Mouse (Mus musculus): ENCODE data around the gene Neurl1b.

The Neurl1b gene

DNA sequence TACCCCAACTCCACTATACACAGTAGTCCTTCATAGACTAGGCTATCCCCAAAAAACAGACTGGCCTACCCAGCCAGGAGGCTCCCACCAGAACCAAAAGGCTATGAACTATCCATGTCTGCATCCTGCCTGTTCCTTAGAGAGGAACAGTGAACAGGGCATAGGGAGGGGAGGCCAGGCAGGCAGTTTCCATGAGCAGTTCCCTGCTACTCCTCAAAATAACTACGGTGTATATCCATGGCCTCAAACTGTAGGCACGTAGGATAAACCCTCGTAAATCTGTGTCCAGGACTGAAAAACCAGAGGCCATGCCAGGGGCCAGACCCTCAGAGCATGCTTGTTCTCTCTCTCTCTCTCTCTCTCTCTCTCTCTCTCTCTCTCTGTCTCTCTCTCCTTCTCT is 17.9 kb upstream of the Neurl1b start:
- DNase-seq (ENCODE audit: low read depth, low spot score): no peak

DNA sequence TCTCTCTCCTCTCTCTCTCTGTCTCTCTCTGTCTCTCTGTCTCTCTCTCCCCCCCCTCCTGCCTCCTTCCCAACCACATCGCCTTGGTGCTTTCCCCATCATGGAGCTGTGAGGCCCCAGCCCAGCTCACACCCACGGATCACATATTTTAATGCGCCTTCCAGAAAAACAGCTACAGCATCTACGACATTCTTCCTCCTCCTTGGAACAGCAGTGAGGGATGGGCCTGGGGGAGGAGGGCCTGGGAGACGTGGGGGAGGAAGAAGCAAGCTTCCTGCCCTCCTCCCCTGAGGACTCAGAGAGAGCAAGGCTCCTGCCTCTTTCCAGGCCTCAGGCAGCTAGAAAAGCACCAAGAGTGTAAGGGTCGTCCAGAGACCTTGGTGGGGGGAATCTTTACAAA is 17.3 kb upstream of the Neurl1b start:
- DNase-seq (ENCODE audit: low read depth, low spot score): no peak

DNA sequence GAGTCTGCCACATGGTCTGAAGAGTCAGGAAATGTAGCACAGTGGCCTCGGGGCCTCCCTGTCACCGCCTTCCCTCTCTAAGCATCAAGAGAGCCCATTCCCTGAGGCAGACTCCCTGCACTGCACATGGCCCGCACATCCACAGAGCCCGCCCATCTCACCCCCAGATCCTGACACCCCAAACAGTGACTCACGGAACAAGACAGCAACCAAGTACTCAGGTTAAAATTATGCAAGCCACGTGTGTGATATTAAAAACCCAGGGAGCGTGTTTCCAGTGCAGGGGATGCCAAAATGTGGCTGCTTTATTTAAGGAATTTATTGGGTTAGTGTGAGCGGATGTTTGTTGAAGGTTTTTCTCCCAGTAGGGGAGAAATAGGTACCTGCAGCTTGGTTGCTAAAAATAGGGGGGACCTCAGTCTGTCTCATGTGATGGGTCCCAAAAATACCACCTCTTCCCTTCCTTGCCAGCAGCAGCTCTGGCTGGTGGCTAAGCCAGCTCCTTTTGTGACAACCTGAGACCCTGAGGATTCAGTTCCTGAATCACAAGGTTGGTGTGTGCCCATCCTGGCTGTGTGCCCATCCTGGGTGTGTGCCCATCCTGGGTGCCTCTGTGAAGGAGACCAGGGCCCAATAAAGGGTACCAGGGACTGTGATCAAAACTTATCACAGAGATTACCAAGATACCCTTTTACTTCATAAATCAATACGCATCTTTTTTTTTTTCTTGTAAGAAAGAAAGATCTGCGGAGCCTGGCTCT is 9.1 kb upstream of the Neurl1b start:
- no peak for DNase-seq (ENCODE audit: low read depth, low spot score)

DNA sequence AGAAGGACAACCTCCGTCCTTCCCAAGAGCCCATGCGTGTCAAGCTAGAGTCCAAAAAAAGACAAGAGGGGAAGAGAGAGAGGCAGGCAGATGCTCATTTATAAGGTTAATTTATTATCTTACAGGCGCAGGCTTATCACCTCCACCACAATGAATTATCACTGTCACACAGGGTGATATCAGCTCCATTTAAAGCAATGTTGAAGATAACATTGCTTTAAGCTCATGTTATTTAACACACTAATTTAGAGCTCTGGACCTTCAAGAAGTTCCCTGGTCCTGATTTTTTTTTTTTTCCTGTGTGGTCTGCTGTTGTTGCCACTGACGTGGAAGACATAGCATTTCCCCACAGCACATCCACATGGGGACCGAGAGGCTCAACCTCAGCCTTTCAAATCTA is 1.7 kb upstream of the Neurl1b start:
- no peak for DNase-seq (ENCODE audit: low read depth, low spot score)

DNA sequence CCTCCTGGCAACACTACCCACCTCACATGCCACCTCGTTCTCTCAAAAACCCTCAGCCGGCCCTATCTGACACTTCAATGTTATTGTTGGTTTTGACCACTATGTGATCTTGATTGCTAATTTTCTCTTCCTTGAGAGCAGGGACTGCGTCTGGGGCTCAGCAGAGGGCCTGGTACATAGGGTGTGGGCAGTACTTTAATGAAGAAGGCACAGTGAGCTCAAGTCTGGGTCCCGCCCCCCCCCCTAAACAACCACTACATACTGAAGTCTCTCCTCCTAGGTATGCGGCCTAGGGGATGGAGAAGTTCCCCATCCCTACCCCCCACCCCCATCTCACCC is 476 bp upstream of the Neurl1b start:
- no peak for DNase-seq (ENCODE audit: low read depth, low spot score)

DNA sequence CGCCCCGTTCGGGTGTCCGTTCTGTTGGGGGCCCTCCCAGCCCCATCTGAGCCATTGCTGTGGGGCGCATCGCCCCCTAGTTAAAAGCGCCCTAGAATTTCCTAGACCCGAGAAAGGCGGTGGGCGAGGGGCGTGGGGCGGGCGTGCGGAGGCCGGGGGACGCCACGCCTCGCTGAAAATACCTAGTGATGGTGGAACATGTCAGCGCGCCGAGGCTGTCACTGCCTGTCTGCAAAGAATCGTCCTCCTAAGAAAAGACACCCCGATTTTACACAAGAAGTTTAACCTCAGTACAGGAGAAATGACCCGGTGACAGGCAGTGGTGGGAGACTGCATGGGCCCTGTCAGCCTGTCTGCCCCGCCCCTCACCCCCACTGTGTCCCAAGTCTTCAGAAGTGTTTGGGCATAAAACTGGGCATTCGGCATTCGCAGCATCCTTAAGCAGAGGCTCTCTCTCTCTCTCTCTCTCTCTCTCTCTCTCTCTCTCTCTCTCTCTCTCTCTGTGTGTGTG is 781 bp downstream of the Neurl1b start:
- no peak for DNase-seq (ENCODE audit: low read depth, low spot score)

DNA sequence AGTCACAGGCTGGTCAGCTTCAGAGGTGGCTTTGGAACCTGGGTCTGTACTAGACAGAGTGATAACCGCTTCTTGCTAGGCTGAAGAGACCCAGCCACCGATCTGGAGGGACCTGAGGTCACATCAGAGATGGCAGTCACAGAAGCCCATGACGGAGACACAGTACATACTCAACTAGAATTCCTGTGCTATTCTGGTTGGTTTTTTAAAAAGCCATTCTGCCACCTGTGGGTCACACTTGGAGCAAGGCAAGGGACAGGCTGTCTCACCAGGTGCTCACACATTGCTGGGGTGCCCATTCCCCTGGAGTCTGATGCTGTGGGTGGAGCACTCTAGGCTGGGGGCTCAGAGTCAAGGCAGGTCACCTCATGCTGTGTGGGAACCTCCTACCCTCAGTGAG is 1.5 kb downstream of the Neurl1b start:
- DNase-seq (ENCODE audit: low read depth, low spot score): no peak

DNA sequence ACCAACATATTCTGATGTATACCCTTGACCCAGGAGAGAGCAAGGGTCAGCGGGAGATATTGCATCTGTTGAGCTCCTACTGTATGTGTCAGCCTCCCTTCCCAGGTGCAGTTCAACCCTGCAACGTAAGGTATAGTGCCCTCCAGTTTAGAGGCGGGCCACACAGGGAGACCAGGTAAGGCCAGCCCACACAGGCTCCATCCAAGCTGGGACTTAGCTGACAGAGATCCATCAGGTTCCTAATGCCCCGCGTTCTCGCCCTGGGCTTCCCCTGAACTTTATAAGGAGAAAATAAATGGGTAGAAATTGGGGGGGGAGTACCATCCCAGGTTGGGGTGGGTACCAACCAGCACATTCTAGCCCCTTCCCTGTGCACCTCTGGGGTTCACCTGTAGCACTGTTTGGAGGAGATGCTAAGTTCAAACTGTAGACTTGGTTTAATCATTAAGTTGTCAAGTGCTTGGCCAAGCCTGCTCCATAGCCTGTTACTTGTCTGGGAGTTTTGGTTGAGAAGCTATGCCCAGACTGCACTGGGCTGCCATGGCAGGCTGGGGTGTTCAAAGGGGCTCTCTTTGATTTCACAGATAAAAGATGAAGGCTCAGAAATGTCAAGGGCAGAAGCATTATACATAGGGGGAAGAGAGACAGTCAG is 3.3 kb downstream of the Neurl1b start:
- no peak for DNase-seq (ENCODE audit: low read depth, low spot score)

DNA sequence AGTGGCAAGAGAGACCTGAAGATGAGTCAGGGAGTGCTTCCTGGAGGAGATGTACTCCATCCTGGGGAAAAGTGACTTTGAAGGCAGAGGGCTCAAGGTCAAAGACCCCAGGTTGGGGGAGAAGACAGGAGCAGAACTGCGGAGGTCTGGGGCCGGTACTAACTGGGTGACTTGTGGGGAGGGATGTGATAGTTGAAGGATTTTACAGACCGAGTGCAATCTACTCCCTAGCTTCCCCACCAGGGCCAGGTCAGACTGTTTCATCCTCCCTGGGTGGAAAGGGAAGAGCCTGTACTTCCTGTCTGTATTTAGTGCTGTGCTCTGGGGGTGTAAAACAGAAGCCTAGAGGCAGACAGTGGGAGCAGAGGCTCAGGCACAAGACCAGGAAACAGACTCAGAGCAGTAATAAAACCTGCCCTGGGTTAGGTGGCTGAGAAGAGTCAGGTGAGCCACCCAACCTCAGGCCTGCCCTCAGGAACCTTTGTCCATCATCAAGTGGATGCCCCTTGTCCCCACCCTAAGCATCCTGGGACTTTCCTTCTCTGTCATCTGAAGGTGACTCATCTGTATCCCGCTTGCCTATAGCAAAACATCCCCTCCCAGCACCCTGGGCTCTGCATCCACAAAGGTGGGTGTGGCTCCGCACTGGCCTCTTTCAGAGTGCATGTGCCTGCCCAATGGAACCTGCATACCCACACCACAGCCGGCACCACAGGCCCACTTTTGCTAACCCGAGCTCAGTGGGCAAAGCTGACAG is 6.0 kb downstream of the Neurl1b start:
- no peak for DNase-seq (ENCODE audit: low read depth, low spot score)

DNA sequence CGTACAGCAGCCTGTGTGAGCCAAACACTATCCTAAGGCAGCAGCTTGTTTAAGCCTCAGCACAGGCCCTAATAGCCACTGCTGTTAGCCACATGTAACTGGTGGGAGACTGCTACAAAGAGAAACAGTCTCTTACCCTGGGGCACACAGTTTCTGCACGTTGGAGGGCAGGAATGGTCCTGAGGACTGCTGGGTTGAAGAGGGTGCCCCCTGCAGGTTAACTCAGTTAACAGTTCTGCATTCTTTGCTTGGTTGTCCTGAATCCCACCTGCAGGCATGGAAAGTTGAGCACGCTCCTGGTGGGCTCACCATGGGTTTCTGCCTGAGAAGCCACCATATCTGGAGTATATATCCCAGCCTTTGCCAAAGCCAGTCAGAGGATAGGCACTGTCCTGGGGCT is 6.9 kb downstream of the Neurl1b start:
- no peak for DNase-seq (ENCODE audit: low read depth, low spot score)

DNA sequence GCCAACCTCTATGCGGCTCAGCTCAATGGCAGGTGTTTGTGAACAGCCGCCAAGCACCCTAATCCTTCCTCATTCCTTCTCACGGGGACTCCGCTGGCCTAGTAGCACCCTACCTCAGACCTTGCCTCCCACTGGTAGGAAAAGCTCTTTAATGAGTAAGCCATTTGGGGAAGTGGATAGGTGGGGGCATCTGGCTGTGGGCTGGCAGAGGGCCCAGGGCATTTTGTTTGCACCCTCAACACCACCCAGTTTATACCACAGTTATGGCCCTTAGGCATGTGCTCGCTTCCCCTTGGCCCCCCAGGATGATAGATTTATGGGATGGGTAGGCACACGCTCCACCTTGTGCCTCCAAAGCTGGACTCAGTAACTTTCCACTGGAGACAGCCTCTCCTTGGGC is 7.8 kb downstream of the Neurl1b start:
- DNase-seq (ENCODE audit: low read depth, low spot score): no peak

DNA sequence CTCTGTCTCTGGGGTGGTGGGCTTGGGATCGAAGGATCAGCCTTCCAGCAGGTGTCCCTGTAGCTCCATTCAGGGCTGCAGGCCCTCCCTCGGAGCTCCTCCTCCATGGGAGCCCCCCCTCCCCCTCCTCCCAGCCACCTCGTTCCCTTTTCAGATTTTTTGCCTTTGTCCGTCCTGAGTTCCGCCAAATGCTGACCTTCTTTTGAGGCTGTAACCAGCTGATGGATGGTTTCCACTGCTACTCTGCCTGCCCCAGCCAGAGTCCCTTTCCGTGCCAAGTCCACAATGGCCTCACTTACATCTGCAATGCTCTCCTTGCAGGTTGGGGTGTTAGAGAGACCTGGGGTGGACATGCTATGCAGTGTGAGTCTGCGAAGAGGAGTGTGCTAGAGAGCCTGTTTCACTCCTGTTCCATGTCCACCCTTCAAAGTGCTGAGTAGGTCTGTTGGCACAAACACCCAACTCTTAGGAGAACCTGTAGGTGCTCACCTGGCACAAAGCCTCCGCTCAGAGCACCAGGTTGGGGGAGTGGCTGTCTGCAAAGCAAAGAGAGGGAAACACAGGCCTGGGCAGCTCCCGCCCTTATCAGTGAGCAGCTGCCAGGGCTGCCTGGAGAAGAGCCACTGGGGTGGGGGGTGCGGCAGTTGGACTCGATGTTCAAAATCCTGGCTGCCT is 9.5 kb downstream of the Neurl1b start:
- no peak for DNase-seq (ENCODE audit: low read depth, low spot score)

DNA sequence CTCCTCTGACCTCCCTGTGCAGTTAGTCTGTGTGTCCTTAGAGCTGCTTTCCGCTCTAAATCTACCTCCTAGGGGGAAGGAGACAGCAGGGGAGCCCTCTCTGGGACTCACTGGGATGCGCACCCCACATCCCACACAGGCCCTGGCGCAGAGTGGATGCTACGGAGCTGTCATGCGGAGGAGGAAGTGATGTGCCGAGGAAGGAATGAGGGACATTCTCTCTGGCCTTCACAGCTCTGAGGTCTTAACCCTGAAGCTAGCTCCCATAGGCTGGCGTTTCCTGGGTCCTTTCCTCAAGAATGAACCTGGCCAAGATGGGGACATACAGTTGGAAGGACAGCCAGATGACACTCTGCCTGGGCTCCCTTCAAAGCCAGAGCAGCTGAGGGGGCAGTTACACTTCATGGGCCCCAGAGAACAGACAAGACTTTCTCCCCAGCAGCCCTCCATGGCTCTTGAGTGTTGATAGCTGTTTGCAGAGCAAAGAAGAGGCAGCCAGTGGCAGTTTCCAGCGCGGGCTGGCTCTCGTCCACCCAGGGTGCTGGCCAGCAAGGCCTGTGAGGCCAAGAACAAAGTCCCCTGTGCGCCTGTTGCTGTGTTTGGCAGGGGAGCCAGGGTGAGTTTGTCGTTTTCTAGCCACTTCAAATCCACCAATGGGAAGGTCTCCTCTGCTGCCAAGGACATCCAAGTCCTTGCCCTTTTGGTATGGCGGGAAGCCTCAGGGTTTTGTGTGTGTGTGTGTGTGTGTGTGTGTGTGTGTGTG is 10.5 kb downstream of the Neurl1b start:
- no peak for DNase-seq (ENCODE audit: low read depth, low spot score)

DNA sequence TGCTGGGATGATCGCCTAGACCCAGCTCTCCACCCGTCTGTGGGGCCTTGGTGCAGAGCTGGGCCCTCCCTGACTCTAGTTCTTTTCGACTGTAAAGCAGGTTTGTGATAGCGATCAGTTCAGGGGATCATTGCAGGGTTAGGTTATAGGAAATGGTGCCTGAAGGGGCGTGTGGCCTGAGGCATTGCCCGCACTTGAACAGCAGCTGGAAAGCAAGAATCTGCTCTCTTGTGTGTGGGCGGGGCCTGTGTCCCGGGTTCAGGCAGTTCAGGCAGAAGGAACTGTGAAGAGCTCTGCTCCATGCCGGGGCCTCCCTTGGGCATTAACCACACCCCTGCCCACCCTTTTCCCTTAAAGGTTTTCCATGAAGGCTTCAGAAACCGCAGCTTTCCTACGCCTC is 18.7 kb downstream of the Neurl1b start:
- DNase-seq (ENCODE audit: low read depth, low spot score): no peak

DNA sequence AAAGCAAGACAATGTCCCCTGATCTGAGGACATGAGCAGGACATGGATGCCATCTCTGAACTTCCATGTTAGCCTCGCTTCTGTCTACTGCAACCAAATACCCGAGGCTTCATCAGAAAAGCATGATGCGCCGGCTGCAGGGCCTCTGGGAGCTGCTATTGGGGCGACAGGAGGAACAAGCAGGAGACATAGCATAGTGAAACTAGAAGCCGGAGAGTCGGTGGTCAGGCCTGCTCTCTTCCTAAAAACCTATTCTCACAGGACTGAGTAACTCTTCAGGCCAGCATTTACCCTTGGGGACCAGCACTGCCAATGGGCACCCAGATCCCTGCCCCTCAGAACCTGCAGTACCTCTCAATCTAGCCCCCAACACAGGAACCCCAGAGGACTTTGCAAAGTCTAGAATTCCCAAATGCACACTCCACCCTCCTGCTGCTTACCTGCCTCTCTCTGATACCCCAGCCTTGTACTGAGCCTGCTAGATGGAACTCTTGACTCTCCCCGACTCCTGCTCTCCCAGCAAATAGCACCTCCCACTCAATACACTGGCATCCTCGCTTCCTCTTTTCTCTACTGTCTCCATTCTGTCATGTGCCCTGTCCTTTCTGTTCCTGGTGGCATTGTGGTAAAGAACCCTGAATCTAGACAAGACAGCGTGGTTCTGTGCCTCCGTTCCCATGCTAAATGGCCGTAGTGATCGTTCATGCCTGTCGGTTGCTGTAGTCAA is 22.6 kb downstream of the Neurl1b start:
- DNase-seq (ENCODE audit: low read depth, low spot score): no peak

DNA sequence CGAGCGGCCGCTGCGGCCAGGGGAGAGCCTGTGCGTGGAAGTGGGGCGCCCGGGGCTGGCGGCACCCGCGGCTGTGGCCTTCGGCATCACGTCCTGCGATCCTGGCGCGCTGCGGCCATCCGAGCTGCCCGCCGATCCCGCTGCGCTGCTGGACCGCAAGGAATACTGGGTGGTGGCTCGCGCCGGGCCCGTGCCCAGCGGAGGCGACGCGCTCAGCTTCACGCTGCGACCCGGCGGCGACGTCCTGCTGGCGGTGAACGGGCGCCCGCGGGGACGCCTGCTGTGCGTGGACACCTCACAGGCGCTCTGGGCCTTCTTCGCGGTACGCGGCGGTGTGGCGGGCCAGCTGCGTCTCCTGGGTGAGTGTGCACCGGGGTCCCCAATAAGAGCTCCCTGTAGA is 24.4 kb downstream of the Neurl1b start:
- DNase-seq (ENCODE audit: low read depth, low spot score): no peak

DNA sequence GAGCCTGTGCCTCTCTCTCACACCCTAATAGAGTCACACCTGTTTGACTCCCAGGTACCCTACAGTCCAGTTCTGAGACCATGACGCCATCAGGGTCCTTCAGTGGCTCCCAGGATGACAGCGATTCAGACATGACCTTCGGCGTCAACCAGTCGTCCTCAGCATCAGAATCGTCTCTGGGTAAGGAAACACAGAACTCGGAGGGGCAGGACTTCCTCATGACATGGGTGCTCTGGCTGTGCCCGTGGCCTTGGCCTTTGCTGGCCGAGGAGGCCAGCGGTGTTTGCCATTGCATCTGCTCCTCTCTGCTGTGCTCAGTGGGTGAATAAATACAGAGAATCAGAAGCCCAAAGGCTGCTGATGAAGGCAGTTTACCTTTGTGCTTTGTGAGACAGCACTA is 26.4 kb downstream of the Neurl1b start:
- no peak for DNase-seq (ENCODE audit: low read depth, low spot score)

DNA sequence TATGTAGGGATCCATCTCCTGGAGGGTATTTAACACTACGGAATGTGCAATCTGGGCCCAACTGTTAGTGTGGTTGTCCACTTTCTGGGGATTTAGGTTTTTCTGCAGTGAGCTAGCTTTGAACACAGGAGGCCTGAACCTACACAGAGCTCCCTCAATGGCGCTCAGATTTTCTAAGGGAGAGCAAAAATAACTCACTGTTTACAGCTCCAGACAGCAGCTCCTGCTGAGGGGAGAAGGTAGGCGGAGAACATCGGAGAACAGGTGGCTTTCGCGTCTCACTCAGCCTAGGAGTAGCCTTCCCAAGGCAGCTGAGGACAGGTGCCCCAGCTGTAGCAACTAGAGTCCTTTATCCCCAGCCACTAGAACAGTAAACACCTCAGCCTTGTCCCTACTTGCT is 27.6 kb downstream of the Neurl1b start:
- DNase-seq (ENCODE audit: low read depth, low spot score): no peak

DNA sequence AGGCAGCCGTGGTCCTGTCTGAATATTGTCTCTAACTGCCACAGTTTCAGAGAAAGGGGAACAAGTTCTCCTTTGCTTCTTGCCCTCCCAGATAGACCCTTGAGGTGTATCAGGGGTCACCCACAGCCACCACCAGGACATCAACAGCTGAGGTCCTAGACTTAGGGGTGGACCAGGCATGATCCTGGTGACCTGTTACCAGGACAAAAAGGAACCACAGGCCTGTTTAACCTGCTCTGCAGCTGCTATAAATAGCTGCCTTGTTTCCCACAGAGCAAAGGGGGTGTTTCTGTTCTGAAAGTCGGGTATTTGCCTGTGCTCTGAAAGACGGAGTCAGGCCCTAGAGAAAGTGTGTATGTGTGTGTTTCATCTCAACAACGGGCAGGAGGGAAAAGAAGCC is 29.2 kb downstream of the Neurl1b start:
- DNase-seq (ENCODE audit: low read depth, low spot score): no peak

DNA sequence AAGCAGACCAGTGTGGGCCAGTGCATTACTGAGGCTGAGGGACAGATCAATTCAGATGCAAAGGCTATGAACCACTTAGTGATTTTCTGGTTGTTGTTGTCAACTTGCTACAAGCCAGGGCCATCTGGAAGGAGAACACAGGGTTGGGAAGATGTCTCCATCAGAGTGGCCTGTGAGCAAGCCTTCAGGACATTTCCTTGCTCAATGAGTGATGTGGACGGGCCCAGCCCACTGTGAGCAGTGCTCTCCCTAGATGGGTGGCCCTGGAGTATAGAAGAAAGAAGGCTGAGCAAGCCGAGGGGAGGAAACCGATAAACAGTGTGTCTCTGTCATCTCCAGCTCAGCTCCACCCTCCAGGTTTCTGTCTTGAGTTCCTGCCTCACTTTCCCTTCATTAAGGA is 34.8 kb downstream of the Neurl1b start:
- no peak for DNase-seq (ENCODE audit: low read depth, low spot score)
